Mouse (Mus musculus): ENCODE data around the gene Xpo4. TPM values are rescaled to one million over a fixed set of nuclear protein-coding genes. Genes with fewer than 3 reads are reported as not detected.
A peak's percentile ranks its signal among the peaks of the same experiment; 100 is the strongest.

The Xpo4 gene
- polyA plus RNA-seq, 1 experiment from 2014 or later: 23.0 TPM

DNA sequence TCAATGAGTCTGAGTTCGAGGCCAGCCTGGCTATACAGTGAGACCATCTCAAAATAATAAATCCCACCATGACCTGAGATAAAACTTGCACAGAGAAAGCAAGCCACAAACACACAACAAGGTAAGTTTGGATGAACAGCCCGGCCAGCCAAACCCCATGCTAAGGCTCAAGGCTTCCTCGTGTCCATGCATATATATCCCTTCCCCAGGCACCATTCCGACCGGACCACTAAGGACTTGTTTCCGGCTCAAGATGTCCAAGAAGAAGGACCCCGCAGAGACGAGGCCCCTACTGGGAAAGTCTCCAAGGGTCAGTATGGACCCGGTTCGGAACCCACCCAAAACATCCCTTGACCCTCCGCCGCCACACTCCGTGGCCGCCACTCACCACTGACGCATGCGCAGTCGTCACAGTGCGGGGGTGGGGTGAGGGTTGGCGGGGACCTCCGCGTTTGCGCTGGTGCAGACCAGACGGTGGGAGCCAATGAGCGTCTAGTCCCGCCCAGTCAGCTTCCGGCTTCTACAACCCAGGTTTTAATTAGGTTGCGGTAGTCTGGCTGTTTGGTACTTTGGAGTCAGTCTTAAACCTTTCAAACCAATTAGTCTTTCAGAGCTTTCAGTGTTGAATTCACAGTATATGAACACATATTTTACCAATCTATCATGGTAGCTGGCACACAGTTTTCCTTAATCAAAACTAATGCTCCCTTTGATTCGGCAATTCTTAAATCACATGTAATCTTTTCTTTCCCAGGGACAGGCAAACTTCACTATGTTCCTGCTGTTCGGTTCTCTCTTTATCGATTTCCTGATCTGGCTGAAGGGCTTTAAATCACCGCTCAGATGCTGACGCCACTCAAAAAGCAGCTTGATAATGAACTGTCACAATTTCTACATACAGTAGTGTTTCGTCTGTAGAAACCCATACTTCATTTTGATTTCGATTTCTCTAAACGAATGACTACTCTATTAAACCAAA is 93.8 kb downstream of the Xpo4 start, which contains the start of gene Eef1akmt1:
TSS of gene Eef1akmt1 (minus strand) at position 458 of the 979 bp plus-strand sequence.
- Histone ChIP-seq H3K4me1 (ENCODE audit: control insufficient read depth, insufficient read depth, low read length) (peaks cover 4% of the 10 kb centered on the region), H3K4me3 (ENCODE audit: low read depth, low read length) (peak within 1 kb of the TSS; percentile 68), H3K36me3 (ENCODE audit: control insufficient read depth, insufficient read depth, low read length) (peaks cover 5% of the 10 kb centered on the region), H3K9ac (ENCODE audit: low read depth, low read length) (peak within 1 kb of the TSS; percentile 71), H3K4me2 (ENCODE audit: low read depth, low read length) (peak within 1 kb of the TSS; percentile 58), H3K27ac (replicated peaks; ENCODE audit: low read depth, low read length) (peak within 1 kb of the TSS; percentile 47; the same call in 1 of the 2 replicates), H3K27me3 (replicated peaks; ENCODE audit: control insufficient read depth, insufficient read depth, low read length) (no peaks in the 10 kb centered on the region), H3K9me3 (ENCODE audit: control insufficient read depth, low read length) (peaks cover 2% of the 10 kb centered on the region; the same call in 1 of the 2 replicates)
- DNase-seq (ENCODE audit: low spot score) (peak; percentile 98), ATAC-seq (ENCODE audit: low read depth) (peak; percentile 99)
- WGBS: 9% methylated on average over 34 of the region's 35 CpGs

DNA sequence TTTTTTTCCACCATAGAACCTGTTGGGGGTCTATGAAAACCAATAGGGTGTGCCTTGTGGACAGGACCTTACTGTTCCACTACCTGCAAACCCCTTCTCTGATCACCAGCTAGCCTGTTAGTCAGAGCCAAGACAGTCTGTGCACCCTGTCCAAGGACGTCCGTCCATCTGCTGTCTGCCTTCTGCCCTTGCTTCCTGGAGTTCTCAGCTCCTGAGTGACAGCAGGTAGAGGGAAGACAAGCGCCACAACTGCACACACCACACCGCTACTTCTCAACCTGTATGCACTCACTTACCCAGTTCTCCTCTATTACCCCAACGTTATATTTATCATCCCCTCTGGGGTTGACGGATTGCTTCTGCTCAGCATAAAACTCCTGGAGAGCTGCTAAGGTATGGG is 99.6 kb downstream of the Xpo4 start:
- Histone ChIP-seq H3K27me3 (replicated peaks; ENCODE audit: control insufficient read depth, insufficient read depth, low read length) (no peaks in the 10 kb centered on the region), H3K9ac (ENCODE audit: low read depth, low read length) (no peak overlapping the region), H3K36me3 (ENCODE audit: control insufficient read depth, insufficient read depth, low read length) (0 out of 2 replicates have a peak, but pooled peaks cover 9% of the 10 kb centered on the region), H3K9me3 (ENCODE audit: control insufficient read depth, low read length) (no peaks in the 10 kb centered on the region), H3K4me3 (ENCODE audit: low read depth, low read length) (no peak overlapping the region), H3K4me1 (ENCODE audit: control insufficient read depth, insufficient read depth, low read length) (peaks cover 1% of the 10 kb centered on the region), H3K27ac (replicated peaks; ENCODE audit: low read depth, low read length) (no peak overlapping the region), H3K4me2 (ENCODE audit: low read depth, low read length) (no peak overlapping the region)
- DNase-seq (ENCODE audit: low spot score) (no peak), ATAC-seq (ENCODE audit: low read depth) (no peak)
- WGBS: 83% methylated on average over 6 of the region's 6 CpGs

DNA sequence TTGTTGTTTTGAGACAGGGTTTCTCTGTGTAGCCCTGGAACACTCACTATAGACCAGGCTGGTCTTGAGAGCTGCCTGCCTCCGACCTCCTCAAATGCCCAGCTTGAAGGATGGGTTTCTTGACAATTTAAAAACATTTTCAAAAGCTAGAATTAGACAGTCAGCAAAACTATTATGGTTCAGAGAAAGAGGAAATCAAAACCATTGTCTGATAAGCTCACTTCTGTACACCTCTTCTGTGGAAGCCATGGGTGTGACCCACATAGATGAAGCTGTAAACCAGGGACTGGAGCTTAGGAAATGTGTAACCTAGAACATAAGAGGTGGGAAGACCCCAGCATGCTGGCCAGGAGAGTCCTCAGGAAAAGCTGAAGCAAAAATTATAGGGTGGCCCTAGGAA is 108.3 kb downstream of the Xpo4 start:
- ATAC-seq (ENCODE audit: low read depth) (no peak), DNase-seq (ENCODE audit: low spot score) (no peak)
- H3K4me1 ChIP-seq (ENCODE audit: control insufficient read depth, insufficient read depth, low read length): no peaks in the 10 kb centered on the region
- H3K9ac ChIP-seq (ENCODE audit: low read depth, low read length): no peak overlapping the region
- no peaks in the 10 kb centered on the region for H3K27me3 ChIP-seq (replicated peaks; ENCODE audit: control insufficient read depth, insufficient read depth, low read length)
- H3K4me2 ChIP-seq (ENCODE audit: low read depth, low read length): no peak overlapping the region
- WGBS: 95% methylated on average over 1 of the region's 1 CpGs
- H3K27ac ChIP-seq (replicated peaks; ENCODE audit: low read depth, low read length): no peak overlapping the region
- H3K9me3 ChIP-seq (ENCODE audit: control insufficient read depth, low read length): no peaks in the 10 kb centered on the region
- H3K36me3 ChIP-seq (ENCODE audit: control insufficient read depth, insufficient read depth, low read length): peaks cover 11% of the 10 kb centered on the region
- no peak overlapping the region for H3K4me3 ChIP-seq (ENCODE audit: low read depth, low read length)

DNA sequence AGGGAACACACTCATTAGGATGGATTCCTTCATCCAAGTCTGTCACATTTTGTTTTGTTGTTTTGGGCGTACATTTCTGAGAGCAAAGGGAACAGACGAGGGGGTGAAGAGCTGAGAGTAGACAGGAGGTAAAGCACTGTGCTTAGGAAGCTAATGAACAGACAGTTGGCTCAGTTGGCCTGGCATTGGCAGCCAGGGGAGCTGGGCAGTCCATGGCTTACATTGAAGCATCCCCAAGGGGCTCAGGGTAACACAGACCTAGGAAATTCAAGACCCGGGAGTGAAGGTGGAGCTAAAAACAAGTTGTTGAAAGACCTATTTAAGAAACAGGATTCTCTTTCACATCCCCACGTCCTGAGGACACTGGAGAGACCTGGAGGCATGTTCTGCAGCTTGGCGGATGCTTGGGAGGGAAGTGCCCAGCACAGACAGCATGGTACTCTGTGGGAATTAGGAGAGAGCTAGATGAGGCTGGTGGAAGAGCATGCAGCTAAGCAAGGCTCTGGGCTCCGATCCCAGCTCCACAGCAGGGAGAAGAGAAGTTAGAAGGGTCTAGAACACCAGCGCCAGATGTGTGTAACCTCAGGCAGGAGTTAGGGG is 109.7 kb downstream of the Xpo4 start:
- Histone ChIP-seq H3K27ac (replicated peaks; ENCODE audit: low read depth, low read length) (no peak overlapping the region), H3K27me3 (replicated peaks; ENCODE audit: control insufficient read depth, insufficient read depth, low read length) (no peaks in the 10 kb centered on the region), H3K9ac (ENCODE audit: low read depth, low read length) (no peak overlapping the region), H3K36me3 (ENCODE audit: control insufficient read depth, insufficient read depth, low read length) (peaks cover 11% of the 10 kb centered on the region), H3K4me3 (ENCODE audit: low read depth, low read length) (no peak overlapping the region), H3K4me2 (ENCODE audit: low read depth, low read length) (no peak overlapping the region), H3K4me1 (ENCODE audit: control insufficient read depth, insufficient read depth, low read length) (no peaks in the 10 kb centered on the region), H3K9me3 (ENCODE audit: control insufficient read depth, low read length) (no peaks in the 10 kb centered on the region)
- WGBS: 68% methylated on average over 7 of the region's 7 CpGs
- no peak for DNase-seq (ENCODE audit: low spot score)
- ATAC-seq (ENCODE audit: low read depth): no peak

DNA sequence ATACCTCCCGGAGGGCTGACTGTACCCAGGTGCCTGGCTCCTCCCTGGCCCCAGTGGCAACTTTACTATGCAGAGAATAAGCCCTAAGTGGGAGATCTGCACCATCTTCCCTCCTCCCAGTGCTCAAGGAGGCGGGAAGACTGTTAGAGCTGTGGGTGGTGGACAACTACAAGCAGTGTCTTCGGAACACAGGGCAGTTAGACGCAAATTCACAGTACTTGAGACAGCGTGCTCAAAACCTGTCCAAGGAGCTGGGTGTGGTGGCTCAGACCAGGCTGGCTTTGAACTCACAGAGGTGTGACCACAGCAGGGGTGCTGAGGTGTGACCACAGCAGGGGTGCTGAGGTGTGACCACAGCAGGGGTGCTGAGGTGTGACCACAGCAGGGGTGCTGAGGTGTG is 110.8 kb downstream of the Xpo4 start:
- Histone ChIP-seq H3K36me3 (ENCODE audit: control insufficient read depth, insufficient read depth, low read length) (peaks cover 17% of the 10 kb centered on the region), H3K9ac (ENCODE audit: low read depth, low read length) (no peak overlapping the region), H3K4me2 (ENCODE audit: low read depth, low read length) (no peak overlapping the region), H3K27me3 (replicated peaks; ENCODE audit: control insufficient read depth, insufficient read depth, low read length) (no peaks in the 10 kb centered on the region), H3K9me3 (ENCODE audit: control insufficient read depth, low read length) (no peaks in the 10 kb centered on the region), H3K4me3 (ENCODE audit: low read depth, low read length) (no peak overlapping the region), H3K27ac (replicated peaks; ENCODE audit: low read depth, low read length) (no peak overlapping the region), H3K4me1 (ENCODE audit: control insufficient read depth, insufficient read depth, low read length) (no peaks in the 10 kb centered on the region)
- DNase-seq (ENCODE audit: low spot score) (no peak), ATAC-seq (ENCODE audit: low read depth) (no peak)
- WGBS: 94% methylated on average over 5 of the region's 5 CpGs

DNA sequence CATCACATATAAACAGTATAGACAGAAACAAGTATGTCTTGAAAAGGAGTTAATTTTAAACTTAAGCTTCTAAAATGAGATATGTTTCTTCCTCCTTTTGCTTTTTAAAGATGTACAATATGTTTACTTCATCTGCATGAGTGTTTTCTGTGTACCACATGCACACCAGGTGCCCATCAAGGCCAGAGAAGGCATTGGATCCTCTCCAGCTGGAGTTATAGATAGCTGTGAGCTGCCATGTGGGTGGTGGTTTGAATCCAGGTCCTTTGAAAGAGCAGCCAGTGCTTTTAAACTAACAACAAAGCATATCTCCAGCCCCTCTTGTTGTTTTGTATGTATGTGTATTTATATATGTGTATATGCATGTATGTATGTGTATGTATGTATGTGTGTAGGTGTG is 112.3 kb downstream of the Xpo4 start:
- no peaks in the 10 kb centered on the region for H3K27me3 ChIP-seq (replicated peaks; ENCODE audit: control insufficient read depth, insufficient read depth, low read length)
- ATAC-seq (ENCODE audit: low read depth): no peak
- H3K27ac ChIP-seq (replicated peaks; ENCODE audit: low read depth, low read length): no peak overlapping the region
- no peaks in the 10 kb centered on the region for H3K9me3 ChIP-seq (ENCODE audit: control insufficient read depth, low read length)
- no peak overlapping the region for H3K4me3 ChIP-seq (ENCODE audit: low read depth, low read length)
- no peak overlapping the region for H3K9ac ChIP-seq (ENCODE audit: low read depth, low read length)
- no peaks in the 10 kb centered on the region for H3K4me1 ChIP-seq (ENCODE audit: control insufficient read depth, insufficient read depth, low read length)
- H3K36me3 ChIP-seq (ENCODE audit: control insufficient read depth, insufficient read depth, low read length): peaks cover 23% of the 10 kb centered on the region
- no peak for DNase-seq (ENCODE audit: low spot score)
- H3K4me2 ChIP-seq (ENCODE audit: low read depth, low read length): no peak overlapping the region

DNA sequence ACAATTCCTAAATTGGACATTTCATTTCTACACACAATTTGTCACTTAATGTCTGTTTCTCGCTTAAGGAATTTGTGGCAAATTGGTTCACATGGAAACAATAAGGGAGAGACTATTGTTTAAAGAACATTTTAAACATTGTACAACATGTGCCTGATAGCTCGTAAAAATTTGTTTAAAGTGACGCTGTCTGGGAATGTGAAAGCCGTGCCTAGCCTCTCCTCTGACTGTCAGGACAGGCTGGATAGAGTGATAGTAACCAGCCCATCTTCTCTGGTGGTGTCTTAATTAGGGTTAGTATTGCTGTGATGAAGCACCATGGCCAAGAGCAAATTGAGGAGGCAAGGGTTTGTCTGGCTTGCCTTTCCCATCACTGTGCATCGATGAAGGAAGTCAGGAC is 118.2 kb downstream of the Xpo4 start:
- no peak for ATAC-seq (ENCODE audit: low read depth)
- WGBS: 61% methylated on average over 5 of the region's 5 CpGs
- H3K27ac ChIP-seq (replicated peaks; ENCODE audit: low read depth, low read length): peak overlapping the region; percentile 34; the same call in 1 of the 2 replicates

DNA sequence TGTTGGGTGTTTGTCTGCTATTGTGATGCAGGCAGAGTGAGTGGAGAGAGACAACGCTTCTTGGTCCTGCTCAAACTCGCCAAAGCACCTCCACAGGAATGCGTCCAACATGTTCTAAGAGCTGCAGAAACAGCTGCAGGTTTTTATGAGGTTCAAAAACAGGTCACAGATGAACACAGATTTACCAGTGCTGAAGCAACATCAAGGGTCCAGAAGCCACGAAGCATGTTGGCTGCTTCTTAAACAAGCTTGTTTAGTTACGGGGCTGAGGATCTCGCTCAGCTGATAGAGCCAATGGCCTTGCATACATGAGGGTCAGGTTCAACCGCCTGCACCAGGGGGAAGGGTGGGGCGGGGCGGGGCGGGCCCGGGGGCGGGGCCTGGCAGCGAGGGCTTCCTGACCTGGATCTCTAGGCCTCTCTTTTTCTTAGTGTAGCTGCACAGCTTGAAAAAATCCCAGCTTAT is 118.6 kb downstream of the Xpo4 start:
- H3K27me3 ChIP-seq (replicated peaks; ENCODE audit: control insufficient read depth, insufficient read depth, low read length): no peaks in the 10 kb centered on the region
- H3K9ac ChIP-seq (ENCODE audit: low read depth, low read length): no peak overlapping the region
- DNase-seq (ENCODE audit: low spot score): peak; percentile 77
- ATAC-seq (ENCODE audit: low read depth): peak; percentile 75
- 0 out of 2 replicates have a peak, but pooled peaks cover 5% of the 10 kb centered on the region for H3K9me3 ChIP-seq (ENCODE audit: control insufficient read depth, low read length)
- no peak overlapping the region for H3K4me3 ChIP-seq (ENCODE audit: low read depth, low read length)
- H3K4me1 ChIP-seq (ENCODE audit: control insufficient read depth, insufficient read depth, low read length): peaks cover 3% of the 10 kb centered on the region; the same call in 1 of the 2 replicates
- no peak overlapping the region for H3K4me2 ChIP-seq (ENCODE audit: low read depth, low read length)
- peak overlapping the region; percentile 34; the same call in 1 of the 2 replicates for H3K27ac ChIP-seq (replicated peaks; ENCODE audit: low read depth, low read length)
- H3K36me3 ChIP-seq (ENCODE audit: control insufficient read depth, insufficient read depth, low read length): peaks cover 13% of the 10 kb centered on the region; the same call in 1 of the 2 replicates
- WGBS: 16% methylated on average over 13 of the region's 13 CpGs

More for the DNA sequence above, 118.2 kb downstream of the Xpo4 start:
- no peak overlapping the region for H3K9ac ChIP-seq (ENCODE audit: low read depth, low read length)
- H3K36me3 ChIP-seq (ENCODE audit: control insufficient read depth, insufficient read depth, low read length): peaks cover 13% of the 10 kb centered on the region; the same call in 1 of the 2 replicates
- peaks cover 3% of the 10 kb centered on the region; the same call in 1 of the 2 replicates for H3K4me1 ChIP-seq (ENCODE audit: control insufficient read depth, insufficient read depth, low read length)
- no peak overlapping the region for H3K4me3 ChIP-seq (ENCODE audit: low read depth, low read length)
- H3K9me3 ChIP-seq (ENCODE audit: control insufficient read depth, low read length): 0 out of 2 replicates have a peak, but pooled peaks cover 4% of the 10 kb centered on the region
- H3K4me2 ChIP-seq (ENCODE audit: low read depth, low read length): no peak overlapping the region
- no peak for DNase-seq (ENCODE audit: low spot score)
- no peaks in the 10 kb centered on the region for H3K27me3 ChIP-seq (replicated peaks; ENCODE audit: control insufficient read depth, insufficient read depth, low read length)

Measured in embryonic facial prominence, embryonic 14.5 days (tissue).